Mouse (Mus musculus): ENCODE results near the gene Zcchc17. TPM values are rescaled to one million over a fixed set of nuclear protein-coding genes. Genes with fewer than 3 reads are reported as not detected.

Zcchc17 gene
- polyA plus RNA-seq, 1 experiment, result 17.1 TPM

GRCm38 (mm10) chr4:130267069-130267468 is 92.7 kb downstream of the Zcchc17 start:
- 21% methylated on average over 7 of the region's 7 CpGs for WGBS
- TF ChIP-seq POLR2A (IDR thresholded peaks at IDR 0.05; ENCODE audit: low read depth, low read length) (no peak), CTCF (IDR thresholded peaks at IDR 0.05; ENCODE audit: extremely low read depth, insufficient read length, insufficient replicate concordance, low read depth, low read length) (no peak)
- H3K27ac ChIP-seq (ENCODE audit: insufficient read depth, low read depth, low read length), result peak overlapping the region; percentile 90

GRCm38 (mm10) chr4:130266601-130267000 is 93.1 kb downstream of the Zcchc17 start:
- H3K27ac ChIP-seq (ENCODE audit: insufficient read depth, low read depth, low read length), result peak overlapping the region; percentile 90
- TF ChIP-seq POLR2A (IDR thresholded peaks at IDR 0.05; ENCODE audit: low read depth, low read length) (no peak), CTCF (IDR thresholded peaks at IDR 0.05; ENCODE audit: extremely low read depth, insufficient read length, insufficient replicate concordance, low read depth, low read length) (no peak)
- peaks cover 11% of the 10 kb centered on the region for H3K4me1 ChIP-seq (ENCODE audit: control insufficient read depth, insufficient read depth, insufficient read length, low read length)
- H3K27me3 ChIP-seq (ENCODE audit: control insufficient read depth, insufficient read depth, low read length), result no peaks in the 10 kb centered on the region
- peak overlapping the region; percentile 59 for H3K4me3 ChIP-seq (ENCODE audit: low read depth, low read length)
- 16% methylated on average over 9 of the region's 9 CpGs for WGBS
- H3K36me3 ChIP-seq (ENCODE audit: control insufficient read depth, insufficient read depth, low read length), result peaks cover 15% of the 10 kb centered on the region

More at GRCm38 (mm10) chr4:130267069-130267468, 92.7 kb downstream of the Zcchc17 start:
- Histone ChIP-seq H3K36me3 (ENCODE audit: control insufficient read depth, insufficient read depth, low read length) (peaks cover 15% of the 10 kb centered on the region), H3K4me1 (ENCODE audit: control insufficient read depth, insufficient read depth, insufficient read length, low read length) (peaks cover 11% of the 10 kb centered on the region), H3K27me3 (ENCODE audit: control insufficient read depth, insufficient read depth, low read length) (no peaks in the 10 kb centered on the region), H3K4me3 (ENCODE audit: low read depth, low read length) (peak overlapping the region; percentile 59)

Other genes with a start within 250 kb of the Zcchc17 start
- 3.3 and 3.8 TPM in 2 replicates for gene Hcrtr1, start 220.6 kb downstream of the Zcchc17 start, polyA plus RNA-seq (2012; rRNA removed)
- 106 and 109 TPM in 2 replicates for gene Tinagl1, start 184.8 kb downstream of the Zcchc17 start, polyA plus RNA-seq (2012; rRNA removed)
- not detected in 2 replicates for gene Gm853, start 137.5 kb downstream of the Zcchc17 start, polyA plus RNA-seq (2012; rRNA removed)
- gene Serinc2, start 80.7 kb downstream of the Zcchc17 start, polyA plus RNA-seq (2012; rRNA removed), result 271 and 356 TPM in 2 replicates
- gene Fabp3, start 51.3 kb downstream of the Zcchc17 start, polyA plus RNA-seq (2012; rRNA removed), result 0.71 and 0.72 TPM in 2 replicates
- gene Gm10570, start 51.3 kb downstream of the Zcchc17 start, polyA plus RNA-seq (2012; rRNA removed), result 0.27 TPM in 1 of 2 replicates, not detected in the other
- gene Snrnp40, start 189 bp upstream of the Zcchc17 start, polyA plus RNA-seq (2012; rRNA removed), result 15.3 and 21.1 TPM in 2 replicates
- gene Nkain1, start 214.2 kb upstream of the Zcchc17 start, polyA plus RNA-seq (2012; rRNA removed), result 3.3 and 8.2 TPM in 2 replicates

All from small intestine, adult 2 months (tissue).